Mouse (Mus musculus) bone marrow macrophage, adult 2 months (primary cell): ENCODE results near the gene Hs2st1. TPM values are rescaled to one million over a fixed set of nuclear protein-coding genes. Genes with fewer than 3 reads are reported as not detected.

Experiments
- H3K27ac ChIP-seq: 2 replicates; pipeline ENCODE4 v1.5.1; 2012; ENCODE audit warnings: low read depth, low read length; ENCODE audit not compliant: insufficient read depth
- H3K4me1 ChIP-seq: 2 replicates; pipeline ENCODE4 v1.6.1; 2012; ENCODE audit warnings: low read length; ENCODE audit not compliant: control insufficient read depth, insufficient read depth
- H3K4me3 ChIP-seq: 2 replicates; pipeline ENCODE4 v1.5.1; 2012; ENCODE audit warnings: mild to moderate bottlenecking, low read length, moderate library complexity; ENCODE audit not compliant: insufficient read depth
- CTCF ChIP-seq: IDR thresholded peaks from 2 replicates; pipeline ENCODE4 v1.5.1; 2012; ENCODE audit warnings: low read depth, mild to moderate bottlenecking, low read length, moderate library complexity
- POLR2A ChIP-seq: IDR thresholded peaks from 2 replicates; pipeline ENCODE4 v1.6.1; 2012; ENCODE audit warnings: mild to moderate bottlenecking, low read depth, low read length, borderline replicate concordance
- polyA plus RNA-seq: library from polyadenylated mRNA; stranded (reverse); fragments of >200 nt; gene quantifications from 2 replicates; pipeline ENCODE4 v1.2.4, GENCODE M21; 2012; ENCODE audit not compliant: missing spikeins, insufficient read depth, insufficient read length

Hs2st1 gene
- polyA plus RNA-seq, 1 experiment, result 31.0 TPM

DNA sequence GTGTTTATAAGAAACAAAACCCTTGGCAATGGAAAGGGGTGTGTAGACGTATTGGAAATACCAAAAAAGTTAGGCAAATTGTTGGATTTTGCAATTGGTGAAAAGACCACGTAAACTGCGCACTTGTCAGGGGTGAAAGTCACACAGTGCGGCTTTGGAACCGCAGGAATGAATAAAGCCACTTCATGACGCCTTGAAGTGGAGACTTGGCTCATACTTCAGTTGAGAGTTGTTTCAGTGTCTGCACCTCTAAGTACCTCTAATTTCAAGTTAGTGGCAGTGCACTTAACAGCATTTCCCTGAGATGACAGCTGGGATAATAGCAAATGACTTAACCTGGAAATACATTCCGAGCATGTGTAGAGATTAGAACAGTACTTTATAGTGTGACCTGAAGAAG is 4.3 kb upstream of the Hs2st1 start:
- no peak overlapping the region for H3K27ac ChIP-seq
- peaks cover 19% of the 10 kb centered on the region for H3K4me1 ChIP-seq
- no peak overlapping the region for H3K4me3 ChIP-seq
- TF ChIP-seq CTCF, result no peak
- TF ChIP-seq POLR2A, result no peak

DNA sequence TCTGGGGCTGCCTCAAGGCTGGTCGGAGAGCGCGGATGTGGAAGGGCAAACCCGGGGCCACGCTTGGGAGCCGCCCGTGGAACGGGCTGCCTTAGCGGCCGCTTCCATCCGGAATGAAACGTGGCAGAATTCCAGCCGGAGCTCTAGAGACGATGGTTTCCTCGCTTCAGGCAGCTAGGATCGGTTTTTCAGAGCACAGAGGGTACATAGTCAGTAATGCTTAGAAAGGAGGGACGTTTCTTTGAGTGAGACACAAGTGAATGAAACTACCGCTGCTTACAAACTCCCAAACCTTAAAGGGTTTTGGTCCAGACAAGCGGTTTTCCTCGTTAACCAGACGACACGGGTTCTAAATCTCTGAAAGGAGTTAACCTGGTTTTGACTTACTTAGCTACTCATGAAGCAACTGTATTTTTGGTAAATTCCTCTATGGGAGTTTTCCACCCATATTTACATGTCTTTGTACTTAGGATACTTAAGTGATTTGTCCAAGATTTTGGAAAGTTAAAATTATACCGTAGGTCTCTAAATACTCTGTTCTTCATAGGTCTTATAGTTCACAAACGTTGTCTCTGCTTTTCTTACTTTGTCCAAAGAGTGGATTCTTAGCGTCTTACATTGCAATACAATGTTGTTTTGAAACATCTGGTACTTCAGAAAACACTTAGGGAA is 971 bp upstream of the Hs2st1 start:
- TF ChIP-seq CTCF (no peak), POLR2A (no peak)
- Histone ChIP-seq H3K27ac (peak overlapping the region; percentile 94), H3K4me1 (peaks cover 22% of the 10 kb centered on the region), H3K4me3 (peak overlapping the region; percentile 98)

DNA sequence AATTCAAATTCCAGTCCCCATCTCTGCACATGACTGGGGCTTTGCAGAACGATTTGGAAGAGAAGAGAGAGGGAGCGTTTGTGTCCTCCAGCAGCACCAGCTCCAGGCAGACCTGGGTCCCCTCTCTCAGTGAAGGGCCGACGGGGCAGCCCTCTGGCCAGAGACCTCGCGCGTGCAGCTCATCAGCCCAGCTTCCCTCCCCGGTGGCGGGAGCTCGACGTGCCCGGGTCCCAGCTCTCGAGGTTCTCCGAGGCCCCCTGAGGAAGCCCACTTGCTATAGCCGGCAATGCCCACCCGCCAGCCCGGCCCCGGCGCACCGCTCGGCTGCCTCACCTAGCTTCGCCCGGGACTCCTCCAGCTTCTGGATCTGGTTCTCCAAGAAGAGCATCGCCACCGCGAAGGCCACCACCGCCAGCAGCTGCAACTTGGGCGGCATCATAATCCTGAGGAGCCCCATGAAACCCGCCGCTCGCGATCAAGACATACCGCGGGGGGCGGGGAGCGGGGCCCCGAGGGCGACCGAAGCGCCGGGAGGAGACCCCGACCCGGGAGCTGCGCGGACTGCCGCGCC is 495 bp downstream of the Hs2st1 start:
- Histone ChIP-seq H3K27ac (peak overlapping the region; percentile 21; the same call in 1 of the 2 replicates), H3K4me1 (peaks cover 20% of the 10 kb centered on the region), H3K4me3 (peak overlapping the region; percentile 82)
- TF ChIP-seq CTCF, result no peak
- no peak for TF ChIP-seq POLR2A

DNA sequence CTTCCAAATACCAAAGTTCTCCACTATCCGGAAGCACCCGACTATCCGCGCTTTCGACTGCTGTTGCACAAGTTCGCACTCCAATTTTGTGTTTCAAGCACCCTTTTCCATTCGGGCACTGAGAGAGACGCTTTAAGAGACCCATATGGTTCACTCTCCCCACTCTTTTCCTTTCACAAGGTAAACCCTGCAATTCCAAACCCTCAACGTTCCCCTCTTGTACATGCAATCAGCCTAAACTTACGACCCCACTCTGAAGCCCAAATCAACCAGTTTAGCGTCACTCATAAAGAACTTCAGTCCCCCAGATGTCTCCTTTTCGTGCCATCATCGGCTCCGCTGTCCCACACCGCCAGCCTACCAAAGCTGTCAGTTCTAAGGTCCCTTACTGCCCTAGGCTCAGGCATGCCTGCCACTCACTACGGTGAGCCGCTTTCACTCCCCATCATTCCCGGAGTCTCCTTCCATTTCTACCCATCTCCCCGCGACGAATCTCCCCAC is 1.1 kb downstream of the Hs2st1 start:
- TF ChIP-seq CTCF, result no peak
- no peak for TF ChIP-seq POLR2A

DNA sequence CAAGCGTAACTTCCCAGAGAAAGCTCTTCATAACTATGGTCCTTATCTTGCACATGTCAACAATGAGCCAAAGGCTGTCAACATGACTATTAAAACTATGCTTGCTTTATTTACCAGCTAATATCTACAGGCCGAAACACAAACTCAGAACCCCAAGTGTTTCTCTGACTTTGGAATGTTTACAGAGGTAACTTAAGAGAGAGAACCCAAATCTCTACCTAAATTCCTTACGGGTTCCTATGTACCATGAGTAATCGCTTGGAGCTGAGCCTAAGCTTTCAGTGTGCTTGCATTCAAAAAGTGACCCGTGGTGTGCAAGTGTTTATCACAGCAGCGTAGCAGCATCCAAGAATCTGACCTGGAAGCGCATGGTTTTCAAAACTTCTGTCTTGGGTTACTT is 4.8 kb downstream of the Hs2st1 start:
- H3K4me1 ChIP-seq, result peaks cover 18% of the 10 kb centered on the region

More for the DNA sequence above, 1.1 kb downstream of the Hs2st1 start:
- Histone ChIP-seq H3K4me1 (peaks cover 18% of the 10 kb centered on the region), H3K4me3 (peak overlapping the region; percentile 82), H3K27ac (peak overlapping the region; percentile 9; the same call in 1 of the 2 replicates)

DNA sequence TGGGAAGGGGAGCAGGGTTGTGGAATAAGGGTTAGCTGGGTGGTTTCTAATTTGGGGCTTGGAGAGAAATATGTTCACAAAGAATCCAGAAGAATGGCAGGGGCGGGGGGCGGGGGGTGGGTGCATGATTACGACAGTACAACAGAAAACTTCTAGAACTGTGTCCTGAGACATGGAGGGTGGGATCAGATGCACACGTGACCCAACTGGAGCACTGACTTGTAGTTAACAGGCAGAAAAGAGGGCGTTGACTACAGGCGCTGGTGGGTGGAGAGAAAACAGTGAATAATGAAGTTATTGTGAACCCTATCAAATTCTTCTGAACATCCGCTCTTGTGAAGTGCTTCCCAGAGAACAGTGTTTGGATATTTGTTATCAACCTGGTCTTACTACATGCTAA is 6.1 kb downstream of the Hs2st1 start:
- Histone ChIP-seq H3K4me3 (no peak overlapping the region), H3K4me1 (peaks cover 22% of the 10 kb centered on the region), H3K27ac (no peak overlapping the region)
- TF ChIP-seq CTCF (no peak), POLR2A (no peak)

More for the DNA sequence above, 4.8 kb downstream of the Hs2st1 start:
- TF ChIP-seq CTCF (no peak), POLR2A (no peak)
- Histone ChIP-seq H3K27ac (no peak overlapping the region), H3K4me3 (no peak overlapping the region)

DNA sequence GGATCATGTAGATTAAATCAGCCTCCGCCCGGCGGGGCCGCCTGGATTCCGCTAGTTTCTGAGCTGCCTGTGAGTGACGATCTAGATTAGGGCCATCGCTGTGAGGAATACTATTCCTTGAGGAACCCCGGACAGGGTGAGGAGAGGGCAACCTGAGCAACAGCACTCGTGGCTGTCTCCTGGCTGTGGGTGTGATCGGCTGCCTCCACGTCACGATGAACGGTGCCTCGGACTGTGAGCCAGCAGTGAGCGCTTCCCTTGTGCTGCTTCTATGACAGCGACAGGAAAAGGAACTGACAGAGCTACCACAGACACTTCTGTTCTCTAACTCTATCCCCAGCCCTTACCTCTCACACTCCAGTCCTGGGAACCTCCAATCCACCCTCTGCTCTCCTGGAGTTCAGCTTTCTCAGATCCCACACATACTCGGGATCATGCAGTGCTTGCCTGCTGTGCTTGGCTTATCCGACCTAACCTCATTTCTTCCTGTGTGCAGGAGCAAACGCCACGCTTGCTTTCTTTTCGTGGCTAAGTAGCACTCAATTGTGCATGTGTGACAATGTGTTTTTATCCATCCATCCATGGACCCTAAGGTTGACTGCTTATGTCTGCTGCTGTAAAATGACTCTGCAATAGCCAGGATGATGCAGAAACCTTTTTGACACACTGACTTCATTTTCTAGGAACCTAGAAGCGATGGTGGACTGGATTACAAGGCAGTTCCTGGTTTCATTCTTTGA is 8.3 kb downstream of the Hs2st1 start:
- Histone ChIP-seq H3K4me3 (peak overlapping the region; percentile 52), H3K27ac (no peak overlapping the region), H3K4me1 (peaks cover 22% of the 10 kb centered on the region)
- TF ChIP-seq CTCF (no peak), POLR2A (no peak)

DNA sequence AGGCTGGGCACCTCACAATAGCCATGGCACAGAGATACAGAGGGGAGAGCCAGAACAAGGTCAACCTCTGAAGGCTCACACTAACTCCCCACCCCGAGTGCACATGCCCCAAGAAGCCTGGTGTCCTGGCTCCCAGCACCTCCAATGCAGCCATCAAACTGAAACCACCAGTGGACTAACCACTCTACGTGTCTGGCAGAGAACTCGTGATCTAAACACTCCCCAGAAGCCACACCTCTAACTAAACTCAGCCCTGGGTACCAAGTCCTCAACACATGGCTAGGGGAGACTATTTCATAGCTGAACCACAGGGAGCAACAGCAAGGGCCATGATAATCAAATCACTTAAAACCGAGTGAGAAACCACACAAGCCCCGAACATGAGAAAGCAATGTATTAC is 11.7 kb downstream of the Hs2st1 start:
- H3K27ac ChIP-seq, result no peak overlapping the region
- no peak overlapping the region for H3K4me3 ChIP-seq

DNA sequence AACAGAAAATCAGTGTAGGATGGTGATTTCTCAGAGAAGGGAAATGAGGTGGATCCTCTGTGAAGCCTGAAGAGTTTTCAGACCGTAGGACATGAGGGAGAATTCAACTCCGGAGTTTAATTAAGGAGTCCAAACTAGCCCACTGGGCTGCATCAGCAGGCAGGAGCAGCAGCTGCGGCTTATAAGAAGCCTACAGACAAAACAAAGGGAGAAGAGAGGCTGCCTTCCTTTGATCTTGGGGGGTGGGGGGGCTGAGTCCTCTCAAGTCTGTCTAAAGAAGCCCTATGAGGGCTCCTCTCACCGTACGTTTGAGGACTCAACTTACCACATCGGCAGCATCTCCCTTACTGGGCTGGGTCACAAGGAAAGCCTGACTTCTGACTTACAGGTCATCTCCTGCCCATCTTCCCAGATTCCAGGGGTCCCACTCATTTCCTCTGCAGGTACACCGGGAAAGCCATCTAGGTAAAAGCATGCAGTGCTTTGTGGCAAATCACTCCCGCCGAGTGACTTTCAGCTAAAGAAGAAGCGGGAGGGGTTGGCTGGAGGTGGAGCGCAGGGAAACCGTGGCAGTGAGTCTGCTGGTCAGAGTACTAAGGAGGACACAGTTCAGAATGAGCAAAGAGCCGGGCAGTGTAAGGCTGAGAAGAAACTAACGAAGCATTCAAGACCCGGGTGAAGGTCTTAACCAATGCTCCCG is 13.2 kb downstream of the Hs2st1 start:
- Histone ChIP-seq H3K4me3 (no peak overlapping the region), H3K27ac (no peak overlapping the region), H3K4me1 (peaks cover 20% of the 10 kb centered on the region)
- TF ChIP-seq POLR2A (no peak), CTCF (no peak)

More for the DNA sequence above, 11.7 kb downstream of the Hs2st1 start:
- peaks cover 24% of the 10 kb centered on the region for H3K4me1 ChIP-seq
- TF ChIP-seq POLR2A (no peak), CTCF (no peak)
